Mouse (Mus musculus) gastrocnemius, postnatal 4 days (tissue): ENCODE measurements around the gene Gm26602. TPM values are rescaled to one million over a fixed set of nuclear protein-coding genes. Genes with fewer than 3 reads are reported as not detected.

Experiments used
- DNase-seq, 2 experiments: peaks; one replicate each; pipeline ENCODE4 v3.0.0; 2021 to 2022; ENCODE audit warnings: low spot score in 2 of 2, mixed read lengths in 2 of 2
- total RNA-seq, 2 experiments: library from RNA; stranded (reverse); gene quantifications; 2 replicates each; pipeline ENCODE4 v1.2.3; 2021

Gm26602 gene
- total RNA-seq, 2 experiments from 2014 or later: not detected

DNA sequence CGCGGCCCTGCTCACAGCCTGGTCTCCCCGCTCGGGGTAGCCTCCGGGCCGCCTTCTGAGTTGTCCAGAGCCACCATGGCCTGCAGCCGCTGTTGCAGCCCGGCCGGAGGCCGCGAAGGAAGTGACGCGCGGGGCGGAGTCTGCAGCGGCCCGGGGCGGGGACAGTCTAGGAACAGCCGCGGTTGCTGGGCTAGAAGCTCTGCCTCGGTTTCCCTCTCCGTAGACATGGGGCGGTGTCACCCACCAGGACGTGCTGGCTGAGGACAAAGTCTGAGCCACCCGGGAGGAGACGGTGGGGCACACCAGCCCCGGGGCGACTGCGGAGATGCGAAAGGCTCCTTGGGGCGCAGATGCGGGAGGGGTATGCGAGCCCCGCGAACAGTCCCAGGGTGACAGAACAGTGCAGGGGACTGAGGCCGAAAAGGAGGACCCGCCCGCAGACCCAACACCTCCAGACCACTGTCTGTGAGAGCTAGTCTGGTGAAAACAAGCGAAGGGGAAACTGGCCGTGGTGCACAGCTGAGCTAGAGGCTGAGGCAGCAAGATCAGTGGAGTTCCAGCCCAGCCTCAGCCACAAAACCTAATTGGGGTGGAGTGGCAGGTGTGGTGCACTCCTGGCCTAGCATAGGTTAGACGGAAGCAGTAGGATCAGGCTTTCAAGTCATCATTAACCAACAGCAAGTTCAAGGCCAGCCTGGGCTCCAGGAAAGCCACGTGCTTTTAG, 6.3 kb downstream of the Gm26602 start, which contains the start of gene Kiss1r:
Gene Kiss1r (plus strand): TSS at position 164 of the 724 bp plus-strand sequence.
- DNase-seq: peak; percentile 83 to 89

GRCm38 (mm10) chr10:79917532-79918100, 7.0 kb downstream of the Gm26602 start:
- no peak for DNase-seq

- no peak for DNase-seq
These were observed 7.8 kb downstream of the Gm26602 start for GRCm38 (mm10) chr10:79918231-79919078.

DNA sequence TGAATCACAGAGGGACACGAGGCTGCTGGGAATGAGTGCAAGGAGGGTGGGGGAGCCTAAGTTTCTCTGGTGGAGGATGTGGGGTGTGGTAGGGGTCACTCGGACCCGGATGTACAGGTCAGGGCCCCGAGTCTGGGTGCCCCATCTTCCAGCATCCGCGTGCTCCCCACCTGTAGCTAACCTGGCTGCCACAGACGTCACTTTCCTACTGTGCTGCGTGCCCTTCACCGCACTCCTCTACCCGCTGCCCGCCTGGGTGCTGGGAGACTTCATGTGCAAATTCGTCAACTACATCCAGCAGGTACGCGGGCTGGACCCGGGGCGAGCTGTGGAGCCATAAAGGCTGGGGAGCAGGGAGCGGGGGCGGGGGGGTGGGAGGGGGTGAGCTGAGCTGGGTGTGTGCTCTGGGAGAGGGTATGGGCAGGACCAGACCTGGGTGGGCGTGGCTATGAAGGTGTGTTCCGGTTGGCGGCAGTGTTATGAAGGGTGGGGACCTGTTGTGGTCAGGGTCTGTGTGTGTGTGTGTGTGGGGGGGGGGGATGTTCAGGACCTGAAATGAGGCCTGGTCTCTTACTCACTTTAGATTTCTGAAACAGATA, 8.7 kb downstream of the Gm26602 start:
- DNase-seq: no peak

GRCm38 (mm10) chr10:79920056-79920890, 9.6 kb downstream of the Gm26602 start:
- DNase-seq: no peak

GRCm38 (mm10) chr10:79920958-79921535, 10.4 kb downstream of the Gm26602 start, which contains the start of gene R3hdm4:
TSS of gene R3hdm4 (minus strand) at chr10:79921208.
- DNase-seq: no peak

- DNase-seq: no peak
These were observed 10.9 kb downstream of the Gm26602 start for GRCm38 (mm10) chr10:79921572-79921971.

GRCm38 (mm10) chr10:79924998-79925784, 14.5 kb downstream of the Gm26602 start:
- DNase-seq: peak; percentile 88 to 89

DNA sequence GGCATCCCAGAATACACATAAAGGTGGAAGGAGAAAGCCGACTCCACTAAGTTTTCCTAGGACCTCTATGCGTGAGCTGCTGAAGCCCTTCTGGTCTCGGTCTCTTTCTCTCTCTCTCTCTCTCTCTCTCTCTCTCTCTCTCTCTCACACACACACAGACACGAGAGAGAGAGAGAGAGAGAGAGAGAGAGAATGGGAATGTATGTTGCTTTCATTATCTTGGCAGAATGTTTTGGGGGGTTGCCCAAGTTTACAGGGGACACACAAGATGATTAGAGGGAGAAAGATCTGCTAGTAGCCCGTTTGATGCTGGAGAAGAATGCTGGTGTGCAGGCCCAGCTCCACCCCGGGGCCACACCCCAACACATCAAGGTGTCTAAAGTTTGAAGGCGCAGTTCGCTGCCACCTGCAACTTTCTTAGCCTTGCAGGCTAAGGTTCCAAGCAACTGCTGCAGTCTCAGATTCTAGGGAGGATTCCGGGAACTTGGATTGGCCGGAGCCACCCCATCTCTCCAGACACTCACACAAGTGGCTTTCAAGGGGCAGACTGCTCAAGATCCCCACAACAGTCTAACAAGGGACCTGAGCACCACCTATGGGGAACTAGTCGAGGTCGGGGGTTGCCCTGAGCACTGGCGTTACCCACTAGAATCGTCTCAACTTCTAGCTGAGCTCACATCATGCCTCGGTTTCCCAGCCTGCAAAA, 15.3 kb downstream of the Gm26602 start:
- DNase-seq: no peak

DNA sequence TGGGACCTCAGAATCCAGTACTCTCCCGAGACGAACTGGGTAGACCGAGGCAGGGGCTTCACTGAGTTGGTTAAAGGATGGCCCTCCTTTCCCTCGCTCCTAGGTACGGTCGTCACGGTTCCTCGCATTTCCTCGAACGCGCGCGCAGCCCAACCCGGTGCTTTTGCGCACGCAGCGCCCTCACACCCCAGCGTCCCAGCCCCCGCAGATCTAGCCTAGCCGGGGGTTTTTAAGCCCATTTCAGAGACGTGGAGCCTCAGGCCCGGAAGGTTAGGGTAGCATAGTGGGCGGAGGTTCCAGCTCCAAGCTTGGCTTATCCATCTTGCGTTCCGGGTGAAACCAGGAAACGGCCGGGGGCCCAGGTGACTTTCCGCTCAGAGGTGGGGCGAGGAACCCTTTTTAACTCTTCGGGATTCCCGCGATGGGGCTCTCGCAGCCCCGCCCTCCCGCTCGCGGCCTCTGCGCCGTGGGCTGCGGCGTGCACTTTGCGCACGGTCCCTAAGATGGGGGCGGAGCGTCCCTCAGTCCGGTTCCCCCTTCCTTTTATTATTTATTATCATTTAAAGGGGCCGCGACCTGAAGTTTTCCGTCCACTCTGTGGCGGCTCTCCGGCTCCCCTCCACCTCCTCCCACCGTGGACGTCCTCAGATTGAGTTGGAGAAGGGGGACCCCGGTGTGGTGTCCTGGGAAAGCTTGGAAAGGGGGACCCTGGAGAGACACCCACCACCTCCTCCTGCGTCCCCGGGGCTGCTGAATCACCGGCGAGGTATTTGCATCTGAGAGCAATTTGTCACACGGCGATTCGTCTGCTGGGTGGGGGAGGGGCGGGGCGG, 16.1 kb downstream of the Gm26602 start, which contains the start of gene Arid3a:
Gene Arid3a (plus strand): TSS at position 553 of the 833 bp plus-strand sequence.
- DNase-seq: peak; percentile 62 to 86

DNA sequence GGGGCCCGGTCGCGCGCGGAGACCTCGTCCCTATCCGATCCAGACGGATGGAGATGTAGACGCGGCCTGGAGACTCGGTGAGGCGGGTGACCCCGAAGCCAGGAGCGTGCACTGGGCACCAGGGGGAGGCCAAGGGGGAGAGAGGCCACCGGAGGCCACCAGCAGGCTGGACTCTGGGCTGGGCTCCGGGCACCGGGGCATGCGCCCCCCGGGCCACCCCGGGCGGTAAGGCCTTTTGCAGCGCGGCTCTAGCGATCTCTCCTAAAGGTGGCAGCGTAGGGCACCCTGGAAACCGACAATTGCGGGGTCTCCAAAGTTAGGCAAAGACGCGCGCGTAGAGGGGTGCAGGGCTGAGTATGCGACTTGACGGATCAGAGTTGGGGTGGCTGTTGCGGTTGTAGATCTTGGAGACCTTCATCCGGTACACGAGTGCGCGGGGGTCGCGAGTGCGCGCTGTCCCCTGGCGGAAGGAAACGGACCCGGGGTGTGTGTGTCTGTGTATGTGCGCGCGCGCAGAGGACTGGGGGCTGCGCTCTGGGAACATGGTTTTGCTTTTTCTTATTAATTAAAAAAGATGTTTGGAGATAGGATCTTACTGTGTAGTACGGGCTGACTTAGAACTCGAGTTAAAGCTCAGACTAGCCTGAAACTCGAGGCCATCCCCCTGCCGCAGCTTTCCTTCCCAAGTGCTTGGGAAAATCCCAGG, 16.8 kb downstream of the Gm26602 start:
- DNase-seq: peak in 1 of 2 experiments; percentile 52

DNA sequence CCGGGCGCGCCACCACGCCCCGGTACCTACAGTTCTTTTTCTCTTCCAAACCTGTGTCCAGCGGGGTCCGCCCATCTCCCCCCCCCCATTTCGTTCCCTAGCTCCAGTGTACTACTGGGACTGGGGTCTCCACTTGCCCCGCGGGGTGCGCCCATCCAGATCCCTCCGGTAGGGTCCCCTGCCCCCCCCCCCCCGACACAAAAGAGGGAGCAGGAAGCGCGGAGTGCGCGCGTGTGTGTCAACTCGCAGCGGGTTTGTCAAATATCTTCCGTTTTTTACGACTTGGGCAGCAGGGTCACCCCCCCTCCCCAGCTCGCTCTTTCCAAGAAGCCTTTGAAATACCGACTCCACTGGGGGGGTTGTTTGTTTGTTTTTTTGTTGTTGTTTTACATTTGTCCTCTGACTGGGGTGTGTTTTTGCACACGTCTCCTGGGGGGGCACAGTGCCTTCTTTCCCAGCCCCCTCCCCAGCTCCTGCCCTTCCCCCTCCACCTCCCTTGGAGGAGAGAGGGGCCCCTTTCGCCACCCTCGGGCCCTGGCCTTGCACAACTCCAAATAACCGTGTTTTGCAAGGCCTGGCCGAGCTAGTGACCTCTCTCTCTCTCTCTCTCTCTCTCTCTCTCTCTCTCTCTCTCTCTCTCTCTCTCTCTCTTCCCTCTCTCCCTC, 17.5 kb downstream of the Gm26602 start:
- no peak for DNase-seq

DNA sequence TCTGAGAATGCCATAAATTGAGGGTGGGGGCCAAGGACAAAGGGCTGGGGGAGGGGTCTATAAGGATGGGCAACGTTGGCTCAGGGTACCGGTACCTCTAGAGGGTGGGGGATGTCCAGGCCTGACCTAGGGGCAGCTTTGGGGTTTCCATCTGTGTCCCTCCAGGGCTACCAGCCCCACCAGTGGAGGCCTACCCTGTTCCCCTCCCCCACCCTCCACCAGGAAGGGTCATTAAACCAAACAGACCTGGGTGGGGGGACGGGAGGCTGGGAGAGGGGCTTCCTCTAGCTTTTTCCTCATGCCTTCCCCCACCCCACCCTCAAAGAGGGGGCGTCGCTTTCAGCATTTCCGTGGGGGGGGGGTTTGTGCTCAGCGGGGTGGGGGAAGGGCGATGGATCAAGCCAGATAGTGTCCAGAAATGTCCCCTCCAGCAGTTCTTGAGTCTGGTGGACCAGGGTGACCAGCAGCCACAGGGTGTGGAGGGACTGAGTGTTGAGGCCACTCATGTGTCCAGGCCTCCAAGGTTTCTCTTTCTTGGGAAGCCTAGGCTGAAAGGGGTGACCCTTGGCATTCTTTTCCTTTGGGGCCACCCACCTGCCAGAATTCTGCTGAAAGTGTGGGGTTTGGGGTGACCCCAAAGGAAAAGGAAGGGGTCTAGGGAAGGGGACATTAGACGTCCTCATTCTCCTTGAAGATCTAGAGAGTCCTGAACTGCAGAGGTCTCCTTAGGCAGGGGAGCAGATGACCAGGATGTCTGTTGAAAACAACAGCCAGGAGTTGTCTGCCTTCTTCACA, 18.4 kb downstream of the Gm26602 start:
- no peak for DNase-seq

- DNase-seq: no peak
These were observed 19.5 kb downstream of the Gm26602 start for GRCm38 (mm10) chr10:79929967-79930825.

DNA sequence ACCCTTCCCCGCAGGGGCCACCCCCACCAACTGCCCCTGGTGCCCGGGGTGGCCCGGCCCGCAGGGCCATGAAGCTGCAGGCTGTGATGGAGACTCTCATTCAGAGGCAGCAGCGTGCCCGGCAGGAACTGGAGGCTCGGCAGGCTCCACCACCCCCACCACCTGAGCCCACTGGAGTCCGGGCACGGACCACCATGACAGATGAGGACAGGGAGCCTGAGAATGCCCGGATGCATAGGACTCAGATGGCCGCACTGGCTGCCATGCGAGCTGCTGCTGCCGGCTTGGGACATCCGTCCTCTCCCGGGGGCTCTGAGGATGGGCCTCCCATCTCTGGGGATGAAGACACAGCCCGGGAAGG, 20.1 kb downstream of the Gm26602 start:
- no peak for DNase-seq
